Mouse (Mus musculus): ENCODE results near the gene Pcca.

- no peak for TF ChIP-seq CTCF (IDR thresholded peaks at IDR 0.05; ENCODE audit: borderline replicate concordance, control insufficient read depth, extremely low read depth, insufficient read depth, low read length, poor library complexity)
- no peak for TF ChIP-seq POLR2A (IDR thresholded peaks at IDR 0.05; ENCODE audit: control insufficient read depth, extremely low read depth, insufficient read depth, low read length, poor library complexity)
These were observed 180.8 kb downstream of the Pcca start for GRCm38 (mm10) chr14:122714911-122715310.

Measured in thymus, adult 2 months (tissue).